Mouse (Mus musculus) adipocyte (in vitro differentiated cells): Measurements from ENCODE around the gene Eif3l.

Source experiments
- DNase-seq: peaks from one replicate; pipeline ENCODE4 v3.0.0-alpha.2; 2016; ENCODE audit warnings: low spot score

Eif3l gene

GRCm38 (mm10) chr15:79050160-79050845 is 24.7 kb upstream of the Eif3l start:
- DNase-seq, result no peak

- DNase-seq, result no peak
Observed at GRCm38 (mm10) chr15:79050964-79051363, 24.0 kb upstream of the Eif3l start.

DNA sequence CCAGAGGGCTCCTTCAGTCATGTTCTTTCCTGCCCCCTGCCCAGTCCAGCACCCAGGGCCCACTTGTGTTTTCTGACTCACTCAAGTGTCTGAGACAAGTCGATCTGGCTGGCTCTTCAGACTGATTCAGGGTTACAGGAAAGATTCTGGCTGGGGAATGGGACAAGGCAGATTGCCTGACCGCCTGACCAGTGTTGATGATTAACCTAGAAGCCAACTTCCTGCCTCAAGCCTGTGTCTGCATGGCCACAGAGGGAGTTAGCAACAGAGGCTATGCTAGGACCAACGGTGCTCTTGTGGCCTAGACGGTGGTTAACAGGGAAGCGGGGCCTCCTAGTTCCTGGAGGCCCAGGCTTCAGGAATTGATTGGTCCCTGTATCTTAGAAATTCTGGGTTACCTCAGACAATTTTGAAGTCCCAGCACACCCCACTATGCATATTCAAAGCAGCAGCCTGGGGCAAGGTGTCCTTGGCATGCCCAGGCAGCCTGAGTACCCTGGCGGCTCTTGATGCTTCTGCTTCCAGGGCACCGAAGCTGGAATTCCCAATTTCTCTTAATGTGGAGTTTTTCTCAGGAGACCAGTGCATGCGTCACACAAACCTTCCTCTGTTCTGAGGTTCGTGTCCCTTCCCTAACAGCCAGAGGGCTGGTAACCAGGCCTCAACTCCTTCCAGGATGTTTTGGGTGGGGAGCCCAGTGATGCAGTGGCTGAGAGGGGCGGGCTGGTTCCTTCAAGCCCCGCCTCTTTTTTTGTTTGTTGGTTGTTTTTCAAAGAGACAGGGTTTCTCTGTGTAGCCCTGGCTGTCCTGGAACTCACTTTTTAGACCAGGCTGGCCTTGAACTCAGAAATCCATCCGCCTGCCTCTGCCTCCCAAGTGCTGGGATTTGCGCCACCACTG is 23.3 kb upstream of the Eif3l start:
- DNase-seq, result no peak

- DNase-seq, result no peak
Observed at GRCm38 (mm10) chr15:79052366-79052765, 22.6 kb upstream of the Eif3l start.

DNA sequence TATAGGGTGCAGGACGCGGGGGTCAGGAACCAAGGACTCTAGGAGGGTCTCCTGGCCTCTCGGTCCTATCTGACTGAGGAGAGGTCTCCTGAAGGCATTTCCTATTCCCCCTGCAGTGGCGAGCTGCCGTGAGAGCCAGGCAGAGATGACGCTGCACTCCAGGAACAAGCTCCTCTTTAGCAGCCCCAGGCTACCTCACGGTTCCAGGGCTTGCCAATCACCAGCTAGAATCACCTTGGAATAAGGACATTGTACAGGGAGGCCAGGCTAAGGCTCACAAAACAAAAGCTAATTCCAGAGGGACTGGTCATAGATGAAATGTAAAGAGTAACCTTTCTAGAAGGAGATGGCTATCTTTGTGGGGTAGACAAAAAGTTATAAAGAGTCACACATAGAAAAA is 18.4 kb upstream of the Eif3l start:
- DNase-seq, result no peak

DNA sequence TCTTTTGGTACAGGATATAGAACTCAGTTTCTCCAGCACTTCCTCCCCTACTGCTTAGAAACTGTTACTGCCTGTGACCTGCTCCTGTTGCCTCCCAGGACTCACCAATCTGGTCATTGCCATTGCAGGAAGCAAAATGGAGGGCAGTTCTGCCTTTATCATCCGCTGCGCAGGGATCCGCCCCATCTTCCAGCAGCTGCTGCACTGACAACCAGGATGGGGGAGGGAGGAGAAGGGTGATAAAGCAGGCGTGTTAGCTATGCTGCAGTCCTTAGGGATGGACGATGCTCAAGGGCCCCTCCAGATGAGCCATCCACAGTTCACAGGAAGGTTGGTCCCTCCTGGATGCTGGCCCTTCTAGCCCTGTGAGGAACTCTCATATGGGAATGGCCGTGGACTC is 17.1 kb upstream of the Eif3l start:
- no peak for DNase-seq

DNA sequence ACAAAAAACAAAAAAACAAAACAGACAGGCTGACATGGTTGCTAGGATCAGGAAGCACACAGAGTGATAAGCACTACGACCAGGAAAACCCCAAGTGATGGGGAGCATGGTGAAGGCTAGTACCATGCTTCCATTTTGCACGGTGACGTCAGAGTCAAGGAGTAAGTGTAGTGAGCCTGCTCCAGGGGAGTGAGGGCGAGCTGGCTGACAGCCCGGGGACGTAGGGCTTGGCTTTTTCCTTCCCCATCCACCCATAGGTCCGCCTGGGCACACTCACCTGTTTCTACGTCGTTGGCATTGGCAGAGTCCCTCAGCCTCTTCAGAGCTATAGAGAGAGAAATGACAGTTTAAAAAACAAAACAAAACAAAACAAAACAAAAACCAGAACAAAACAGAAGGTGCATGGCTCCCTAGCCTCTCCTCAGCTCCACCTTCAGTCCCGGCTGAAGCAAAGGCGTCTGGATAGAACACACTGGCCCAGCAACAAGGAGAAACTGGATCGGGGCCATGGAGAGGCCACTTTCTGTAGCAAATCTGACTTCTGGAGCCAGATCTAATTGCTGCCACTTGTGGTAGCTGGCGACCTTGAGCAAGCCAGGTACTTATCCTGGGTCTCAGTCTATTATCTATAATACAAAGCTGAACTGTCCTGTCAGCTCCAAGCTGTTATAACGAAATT is 14.0 kb upstream of the Eif3l start:
- DNase-seq, result peak; percentile 23

DNA sequence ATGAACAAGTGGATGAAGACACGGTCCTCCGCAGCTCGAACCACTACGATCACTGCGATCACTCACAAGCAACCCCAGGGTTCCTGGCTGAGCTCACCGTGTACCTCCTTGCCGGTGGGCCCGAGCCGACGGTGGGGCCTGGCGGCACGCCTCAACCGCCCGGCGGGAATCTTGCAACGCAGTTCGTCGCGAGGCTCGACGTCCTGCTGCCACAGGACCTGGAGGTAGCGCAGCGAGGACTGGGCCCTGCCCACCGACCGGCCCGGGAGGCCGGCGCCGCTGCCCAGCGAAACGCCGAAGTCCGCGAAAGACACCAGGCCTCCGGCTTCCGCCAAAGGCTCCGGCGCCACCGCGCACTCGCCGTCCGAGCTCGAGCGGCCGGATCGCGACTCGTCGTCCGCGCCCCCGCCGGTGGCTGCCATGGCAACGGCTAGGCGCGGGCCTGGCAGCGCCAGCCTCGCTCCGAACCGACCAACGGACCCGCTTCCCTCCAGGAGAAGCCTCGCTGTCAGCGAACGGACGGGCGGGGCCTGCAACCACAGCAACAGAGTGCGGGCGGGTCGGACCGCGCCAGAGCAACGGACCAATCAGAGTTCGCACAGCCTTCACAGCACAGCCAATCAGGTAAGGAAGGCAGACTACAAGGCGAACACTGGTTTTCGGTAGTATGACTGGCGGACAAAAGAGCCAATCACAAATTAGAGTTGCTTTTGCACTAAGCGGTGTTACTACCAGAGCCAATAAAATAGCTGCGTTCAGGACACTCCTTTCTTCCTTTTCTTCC is 12.4 kb upstream of the Eif3l start, which contains the start of gene Ankrd54:
TSS of gene Ankrd54 (minus strand) at position 518 of the 784 bp plus-strand sequence.
- DNase-seq, result peak; percentile 99

DNA sequence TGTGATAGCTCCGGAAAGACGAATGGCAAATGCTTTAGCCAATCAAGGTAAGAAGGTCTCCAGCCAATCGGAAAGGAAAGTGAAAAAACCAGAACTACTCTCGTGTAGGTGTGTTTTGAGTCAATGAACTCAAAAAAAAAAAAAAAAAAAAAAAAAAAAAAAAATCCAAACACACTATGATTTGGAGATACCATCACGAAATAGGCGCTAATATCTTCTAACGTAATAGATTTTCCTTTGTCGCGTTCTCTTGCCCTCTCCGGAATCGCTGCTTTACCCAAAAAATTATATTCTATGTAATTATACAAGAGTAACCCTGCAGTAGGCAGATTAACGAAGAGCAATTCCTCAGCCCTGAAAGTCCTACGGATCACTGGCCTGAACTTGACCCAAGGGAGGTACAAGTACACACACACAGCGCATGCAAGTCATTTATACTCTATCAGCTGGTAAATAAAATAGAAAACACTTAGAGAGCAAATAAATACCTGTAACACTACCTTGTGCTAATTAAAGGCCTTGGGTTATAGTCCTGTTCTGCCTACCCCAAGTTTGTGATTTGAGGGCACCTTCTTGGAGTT is 11.7 kb upstream of the Eif3l start:
- no peak for DNase-seq

- no peak for DNase-seq
Observed at GRCm38 (mm10) chr15:79065086-79065770, 9.8 kb upstream of the Eif3l start.

DNA sequence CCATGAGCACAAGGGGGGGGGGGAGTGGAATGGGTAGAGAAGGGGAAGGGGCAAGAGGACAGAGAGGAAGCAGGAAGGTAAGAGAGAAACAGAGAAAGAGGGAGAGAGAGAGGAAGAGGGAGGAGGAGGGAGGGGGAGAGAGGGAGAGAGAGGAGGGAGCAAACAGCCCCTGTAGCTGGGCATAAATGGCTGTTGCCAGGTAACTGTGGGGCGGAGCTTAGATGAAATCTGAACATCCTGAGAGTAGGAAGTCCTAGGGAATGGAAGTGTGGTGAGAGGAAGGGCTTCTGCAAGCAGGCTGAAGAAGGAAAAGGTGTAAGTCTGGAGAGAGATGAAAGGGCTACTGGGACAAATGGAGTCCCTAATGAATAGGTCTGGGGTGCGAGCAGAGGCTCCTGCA is 8.7 kb upstream of the Eif3l start:
- DNase-seq, result no peak

DNA sequence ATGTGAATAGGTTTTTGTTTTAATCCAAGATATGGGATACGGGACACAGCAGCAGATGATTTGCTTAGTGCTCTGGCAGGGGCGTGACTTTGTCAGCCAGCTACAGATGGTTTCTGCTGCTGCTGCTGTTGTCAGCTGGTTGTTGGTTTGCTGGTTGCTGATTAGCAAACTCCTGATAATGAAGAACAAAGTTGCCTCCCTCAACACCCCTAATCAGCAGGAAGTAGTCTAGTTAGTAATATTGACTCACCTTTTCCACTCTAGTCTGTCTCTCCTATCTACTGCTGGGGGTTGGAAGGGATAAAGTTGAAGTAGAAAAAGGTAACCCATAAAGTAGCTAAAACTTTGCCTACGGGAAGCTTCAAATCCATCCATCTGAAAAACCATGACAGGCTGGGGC is 7.3 kb upstream of the Eif3l start:
- DNase-seq, result no peak

DNA sequence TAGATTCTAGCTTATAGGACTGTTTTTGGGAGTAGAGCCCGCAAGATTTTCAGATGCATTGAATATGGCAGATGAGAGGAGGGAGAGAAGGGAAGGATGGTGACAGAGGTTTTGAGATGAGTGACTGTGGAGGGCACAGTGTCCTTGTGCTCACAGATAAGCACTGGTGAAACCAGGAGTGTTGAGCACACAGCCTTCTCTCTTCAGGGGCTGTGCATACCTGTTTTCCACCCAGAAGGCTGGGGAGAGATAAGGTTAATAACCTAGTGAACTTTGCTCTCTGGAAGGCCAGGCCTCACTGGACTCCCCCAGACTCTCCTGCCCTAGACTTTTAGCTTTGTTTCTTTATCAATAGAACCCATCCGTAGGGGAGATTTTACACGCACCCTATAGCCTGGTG is 6.6 kb upstream of the Eif3l start:
- no peak for DNase-seq

GRCm38 (mm10) chr15:79071117-79072039 is 3.6 kb upstream of the Eif3l start:
- DNase-seq, result peak; percentile 74

DNA sequence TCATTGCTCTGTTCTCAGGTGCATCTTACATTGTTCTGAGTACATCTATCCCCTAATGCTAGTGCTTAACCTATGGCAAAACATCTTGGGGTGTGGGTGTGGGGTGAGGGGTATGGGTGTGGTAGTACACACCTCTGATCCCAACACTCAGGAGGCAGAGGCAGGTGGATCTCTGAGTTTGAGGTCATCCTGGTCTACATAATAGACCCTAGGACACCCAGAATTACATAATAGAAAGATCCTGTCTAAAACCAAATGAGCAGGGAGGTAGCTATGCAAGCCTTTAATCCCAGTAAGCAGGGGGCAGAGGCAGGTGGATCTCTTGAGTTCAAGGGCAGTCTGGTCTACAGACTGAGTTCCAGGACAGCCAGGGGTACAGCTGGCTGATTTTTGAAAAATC is 1.2 kb upstream of the Eif3l start:
- DNase-seq, result no peak

GRCm38 (mm10) chr15:79074446-79074845 is 533 bp upstream of the Eif3l start:
- DNase-seq, result no peak

- no peak for DNase-seq
Observed at GRCm38 (mm10) chr15:79075658-79076365, 833 bp downstream of the Eif3l start.

GRCm38 (mm10) chr15:79079567-79079966 is 4.6 kb downstream of the Eif3l start:
- DNase-seq, result no peak

- no peak for DNase-seq
Observed at GRCm38 (mm10) chr15:79092284-79092683, 17.3 kb downstream of the Eif3l start.
